Mouse (Mus musculus): ENCODE results near the gene Myo9b. TPM values are rescaled to one million over a fixed set of nuclear protein-coding genes. Genes with fewer than 3 reads are reported as not detected.

Myo9b gene
- total and polyA plus RNA-seq, 3 experiments, result 40.0 to 58.6 (median 43.9) TPM

DNA sequence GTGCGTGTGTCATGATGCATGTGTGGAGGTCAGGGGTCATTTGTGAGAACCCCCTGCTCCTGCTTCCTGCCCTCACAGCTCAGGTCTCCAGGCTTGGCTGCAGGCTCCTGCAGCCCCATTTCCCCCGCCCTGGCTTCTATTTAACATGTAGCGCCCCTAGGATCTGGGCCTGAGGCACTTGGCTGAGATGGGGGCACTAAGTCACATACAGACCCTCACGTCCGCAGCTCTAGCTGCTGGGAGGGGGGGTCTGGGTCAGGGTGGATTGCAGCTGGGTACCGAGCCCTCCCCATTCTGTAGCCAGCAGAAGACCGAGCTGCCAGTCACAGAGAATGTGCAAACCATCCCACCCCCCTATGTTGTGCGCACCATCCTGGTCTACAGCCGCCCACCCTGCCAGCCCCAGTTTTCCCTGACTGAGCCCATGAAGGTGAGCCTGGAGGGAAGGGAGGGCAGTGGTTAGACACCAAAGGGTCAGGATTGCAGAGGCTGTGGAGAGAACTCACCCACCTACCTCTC is 130.0 kb downstream of the Myo9b start:
- no peak for DNase-seq (ENCODE audit: low spot score)
- H3K27me3 ChIP-seq (ENCODE audit: insufficient read depth, low read length), result no peaks in the 10 kb centered on the region
- H3K9me3 ChIP-seq (replicated peaks), result no peaks in the 10 kb centered on the region
- peaks cover 75% of the 10 kb centered on the region for H3K36me3 ChIP-seq (replicated peaks)
- no peak for ATAC-seq (ENCODE audit: extremely low read depth, insufficient number of reproducible peaks, low FRiP score, poor library complexity, severe bottlenecking)
- TF ChIP-seq GATA2 (IDR thresholded peaks at IDR 0.05; ENCODE audit: borderline replicate concordance, low read depth, low read length) (no peak), POLR2AphosphoS5 (IDR thresholded peaks at IDR 0.05; ENCODE audit: insufficient replicate concordance, low read depth, low read length) (no peak), GATA1 (IDR thresholded peaks at IDR 0.05; ENCODE audit: borderline replicate concordance, low read length) (no peak), CTCF (IDR thresholded peaks at IDR 0.05; ENCODE audit: low read depth, low read length) (no peak), TAL1 (conservative IDR thresholded peaks at IDR 0.05; ENCODE audit: low read depth, low read length) (no peak)
- peaks cover 72% of the 10 kb centered on the region for H3K4me1 ChIP-seq (ENCODE audit: insufficient read depth, low read depth, low read length)
- no peak overlapping the region for H3K4me3 ChIP-seq (ENCODE audit: low read depth, low read length)

DNA sequence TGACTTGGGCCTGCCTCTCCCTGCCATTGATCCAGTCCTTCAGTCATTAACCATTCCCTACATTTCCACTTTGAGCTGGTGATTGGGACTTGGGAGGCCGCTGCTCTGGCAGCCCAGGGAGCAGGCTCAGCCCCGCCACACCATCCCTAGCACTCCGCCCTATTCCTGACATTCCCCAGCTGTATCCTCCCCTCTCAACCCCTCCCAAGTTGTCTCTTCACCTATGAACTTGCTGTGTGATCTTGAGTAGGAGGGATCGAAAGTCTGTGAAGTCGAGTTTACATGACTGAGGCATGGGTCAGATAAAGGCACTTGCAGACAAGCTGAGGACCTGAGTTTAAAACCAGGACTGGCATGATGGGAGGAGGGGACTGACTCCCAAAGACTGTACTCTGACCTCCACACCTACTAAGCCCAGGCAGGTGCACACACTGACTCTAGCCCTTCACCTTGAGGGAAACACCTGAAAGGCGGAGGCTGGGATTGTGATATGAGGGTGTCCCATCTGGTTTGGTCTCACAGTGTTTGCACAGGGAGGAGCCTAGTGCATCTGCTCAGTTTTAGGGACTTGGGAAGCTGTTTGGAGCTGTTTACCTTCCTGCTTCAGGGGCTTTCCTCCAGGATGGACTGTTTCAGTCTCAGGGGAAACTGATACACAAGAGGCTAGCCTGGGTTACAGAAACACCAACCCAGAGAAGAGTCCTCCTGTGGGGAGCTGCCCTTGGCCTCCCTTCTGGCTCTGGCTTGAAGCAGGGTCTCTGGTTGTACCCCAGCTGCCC is 130.8 kb downstream of the Myo9b start:
- ATAC-seq (ENCODE audit: extremely low read depth, insufficient number of reproducible peaks, low FRiP score, poor library complexity, severe bottlenecking), result no peak
- H3K36me3 ChIP-seq (replicated peaks), result peaks cover 75% of the 10 kb centered on the region
- H3K4me3 ChIP-seq (ENCODE audit: low read depth, low read length), result no peak overlapping the region
- peaks cover 72% of the 10 kb centered on the region for H3K4me1 ChIP-seq (ENCODE audit: insufficient read depth, low read depth, low read length)
- no peaks in the 10 kb centered on the region for H3K9me3 ChIP-seq (replicated peaks)
- DNase-seq (ENCODE audit: low spot score), result no peak
- no peaks in the 10 kb centered on the region for H3K27me3 ChIP-seq (ENCODE audit: insufficient read depth, low read length)
- no peak for TF ChIP-seq TAL1 (conservative IDR thresholded peaks at IDR 0.05; ENCODE audit: low read depth, low read length)
- TF ChIP-seq GATA2 (IDR thresholded peaks at IDR 0.05; ENCODE audit: borderline replicate concordance, low read depth, low read length), result no peak
- TF ChIP-seq CTCF (IDR thresholded peaks at IDR 0.05; ENCODE audit: low read depth, low read length), result no peak
- no peak for TF ChIP-seq POLR2AphosphoS5 (IDR thresholded peaks at IDR 0.05; ENCODE audit: insufficient replicate concordance, low read depth, low read length)
- no peak for TF ChIP-seq GATA1 (IDR thresholded peaks at IDR 0.05; ENCODE audit: borderline replicate concordance, low read length)

DNA sequence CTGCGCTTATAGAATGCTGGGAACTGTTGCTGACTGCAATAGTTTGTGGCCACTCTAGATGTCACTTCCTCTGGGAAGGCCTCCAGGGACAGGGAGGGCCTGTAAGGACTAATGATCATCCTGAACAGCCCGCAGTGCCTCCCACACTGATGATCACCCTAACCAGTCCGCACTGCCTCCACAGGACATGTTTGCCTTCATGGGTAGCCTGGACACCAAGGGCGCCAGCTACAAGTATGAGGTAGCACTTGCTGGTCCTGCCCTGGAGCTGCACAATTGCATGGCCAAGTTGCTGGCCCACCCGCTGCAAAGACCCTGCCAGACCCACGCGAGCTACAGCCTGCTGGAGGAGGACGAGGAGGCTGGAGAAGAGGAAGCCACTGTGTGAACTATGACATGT is 131.5 kb downstream of the Myo9b start:
- H3K27me3 ChIP-seq (ENCODE audit: insufficient read depth, low read length), result no peaks in the 10 kb centered on the region
- peaks cover 76% of the 10 kb centered on the region for H3K36me3 ChIP-seq (replicated peaks)
- ATAC-seq (ENCODE audit: extremely low read depth, insufficient number of reproducible peaks, low FRiP score, poor library complexity, severe bottlenecking) (no peak), DNase-seq (ENCODE audit: low spot score) (no peak)
- TF ChIP-seq GATA2 (IDR thresholded peaks at IDR 0.05; ENCODE audit: borderline replicate concordance, low read depth, low read length) (no peak), TAL1 (conservative IDR thresholded peaks at IDR 0.05; ENCODE audit: low read depth, low read length) (no peak), POLR2AphosphoS5 (IDR thresholded peaks at IDR 0.05; ENCODE audit: insufficient replicate concordance, low read depth, low read length) (no peak), GATA1 (IDR thresholded peaks at IDR 0.05; ENCODE audit: borderline replicate concordance, low read length) (no peak), CTCF (IDR thresholded peaks at IDR 0.05; ENCODE audit: low read depth, low read length) (no peak)
- no peaks in the 10 kb centered on the region for H3K9me3 ChIP-seq (replicated peaks)
- peaks cover 73% of the 10 kb centered on the region for H3K4me1 ChIP-seq (ENCODE audit: insufficient read depth, low read depth, low read length)
- peak overlapping the region; percentile 61; the same call in 1 of the 2 replicates for H3K4me3 ChIP-seq (ENCODE audit: low read depth, low read length)

DNA sequence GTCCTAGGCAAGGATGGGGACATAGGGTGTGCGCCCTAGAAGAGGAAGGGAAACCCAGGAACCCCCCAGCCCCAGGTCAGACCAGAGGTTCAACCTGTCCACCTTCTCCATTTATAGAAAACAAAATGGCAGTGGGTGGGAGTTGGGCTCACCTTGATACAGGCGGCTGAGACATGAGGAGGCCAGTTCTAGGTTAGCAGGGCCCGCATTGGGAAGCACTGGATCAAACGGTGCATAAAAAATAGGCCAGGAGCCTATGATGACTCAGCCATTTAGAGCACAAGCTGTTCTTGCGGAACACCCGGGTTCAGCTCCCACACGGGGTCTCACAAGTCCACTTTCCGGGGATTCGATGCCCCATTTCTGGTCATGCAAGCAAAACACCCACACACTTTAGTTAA is 132.4 kb downstream of the Myo9b start:
- H3K36me3 ChIP-seq (replicated peaks), result peaks cover 78% of the 10 kb centered on the region
- H3K27me3 ChIP-seq (ENCODE audit: insufficient read depth, low read length), result no peaks in the 10 kb centered on the region
- H3K9me3 ChIP-seq (replicated peaks), result no peaks in the 10 kb centered on the region
- DNase-seq (ENCODE audit: low spot score) (peak; percentile 58), ATAC-seq (ENCODE audit: extremely low read depth, insufficient number of reproducible peaks, low FRiP score, poor library complexity, severe bottlenecking) (peak; percentile 10; the same call in 1 of the 2 replicates)
- peak overlapping the region; percentile 82 for H3K4me3 ChIP-seq (ENCODE audit: low read depth, low read length)
- H3K4me1 ChIP-seq (ENCODE audit: insufficient read depth, low read depth, low read length), result peaks cover 74% of the 10 kb centered on the region
- TF ChIP-seq POLR2AphosphoS5 (IDR thresholded peaks at IDR 0.05; ENCODE audit: insufficient replicate concordance, low read depth, low read length) (no peak), GATA2 (IDR thresholded peaks at IDR 0.05; ENCODE audit: borderline replicate concordance, low read depth, low read length) (no peak), CTCF (IDR thresholded peaks at IDR 0.05; ENCODE audit: low read depth, low read length) (no peak), TAL1 (conservative IDR thresholded peaks at IDR 0.05; ENCODE audit: low read depth, low read length) (no peak), GATA1 (IDR thresholded peaks at IDR 0.05; ENCODE audit: borderline replicate concordance, low read length) (no peak)

DNA sequence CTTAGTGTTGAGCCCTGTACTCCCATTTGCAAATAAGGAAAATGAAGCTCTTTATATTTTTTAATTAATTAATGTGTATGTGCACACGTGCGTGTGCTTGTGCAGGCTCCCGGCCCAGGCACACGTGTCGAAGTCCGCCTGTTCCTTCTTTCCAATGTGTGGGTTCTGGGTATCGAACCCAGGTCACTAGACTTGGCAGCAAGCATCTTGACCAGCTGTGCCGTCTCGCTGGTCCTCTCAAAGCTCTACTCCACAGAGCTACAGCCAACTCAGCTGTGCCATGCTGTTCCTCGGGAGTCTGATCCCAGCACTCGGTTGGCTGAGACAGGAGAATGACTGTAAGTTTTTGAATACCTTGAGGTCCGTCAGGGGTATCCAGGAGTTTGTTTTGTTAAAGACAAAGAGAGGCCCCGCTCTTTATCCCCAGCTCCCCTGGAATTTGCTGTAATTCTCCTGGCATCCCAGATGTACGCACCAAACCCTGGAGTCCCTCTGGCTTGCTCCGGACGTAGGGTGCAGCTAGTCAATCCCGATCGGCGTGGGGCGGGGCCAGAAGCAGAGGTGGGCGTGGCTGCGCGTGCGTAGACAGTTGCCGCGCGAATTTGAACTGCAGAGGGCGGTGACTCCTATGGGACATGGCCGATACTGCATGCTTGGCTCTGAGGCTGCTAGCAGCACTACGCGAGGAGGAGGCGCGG is 133.0 kb downstream of the Myo9b start, which contains the start of gene Ankle1:
Gene Ankle1, plus strand, starts transcription at position 610 of the 698 bp plus-strand sequence.
- H3K36me3 ChIP-seq (replicated peaks), result peaks cover 76% of the 10 kb centered on the region
- H3K9me3 ChIP-seq (replicated peaks), result no peaks in the 10 kb centered on the region
- H3K27me3 ChIP-seq (ENCODE audit: insufficient read depth, low read length), result no peaks in the 10 kb centered on the region
- peak; percentile 65 for ATAC-seq (ENCODE audit: extremely low read depth, insufficient number of reproducible peaks, low FRiP score, poor library complexity, severe bottlenecking)
- TF ChIP-seq CTCF (IDR thresholded peaks at IDR 0.05; ENCODE audit: low read depth, low read length), result peak; percentile 25; the same call in 1 of the 2 replicates
- TF ChIP-seq POLR2AphosphoS5 (IDR thresholded peaks at IDR 0.05; ENCODE audit: insufficient replicate concordance, low read depth, low read length), result no peak
- DNase-seq (ENCODE audit: low spot score), result peak; percentile 88
- peak within 1 kb of the TSS; percentile 82 for H3K4me3 ChIP-seq (ENCODE audit: low read depth, low read length)
- H3K4me1 ChIP-seq (ENCODE audit: insufficient read depth, low read depth, low read length), result peaks cover 74% of the 10 kb centered on the region

All from G1E (cell line).